Mouse (Mus musculus) kidney, postnatal 4 days (tissue): ENCODE measurements around the gene Gm43517.

Experiments used
- DNase-seq, 2 experiments: peaks; one replicate each; pipeline ENCODE4 v3.0.0; 2021; ENCODE audit warnings: mixed read lengths in 2 of 2

The Gm43517 gene

GRCm38 (mm10) chr12:49384876-49385630, at the start of gene Gm43517:
Gene Gm43517 (plus strand): TSS chr12:49385174.
- peak; percentile 48 to 55 for DNase-seq

DNA sequence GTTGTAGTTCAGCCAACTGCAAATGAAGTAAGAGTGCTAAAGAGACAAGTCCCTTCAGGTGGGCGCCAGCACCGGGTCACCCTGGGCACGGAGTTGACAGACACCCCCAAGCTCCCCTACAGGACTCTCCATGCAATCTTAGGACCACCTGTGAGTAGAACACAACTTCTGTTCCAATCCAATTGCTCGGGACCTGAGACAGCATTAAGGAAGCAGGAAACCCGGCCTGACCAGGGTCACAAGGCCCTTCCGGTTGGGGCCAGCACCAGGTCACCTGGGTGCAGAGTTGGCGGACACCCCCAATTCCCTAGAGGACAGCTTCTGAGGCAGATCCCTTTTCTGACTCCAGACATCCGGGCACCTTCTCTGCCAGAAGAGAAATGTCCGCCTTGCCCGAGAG, 35.3 kb upstream of the Gm43517 start:
- no peak for DNase-seq

DNA sequence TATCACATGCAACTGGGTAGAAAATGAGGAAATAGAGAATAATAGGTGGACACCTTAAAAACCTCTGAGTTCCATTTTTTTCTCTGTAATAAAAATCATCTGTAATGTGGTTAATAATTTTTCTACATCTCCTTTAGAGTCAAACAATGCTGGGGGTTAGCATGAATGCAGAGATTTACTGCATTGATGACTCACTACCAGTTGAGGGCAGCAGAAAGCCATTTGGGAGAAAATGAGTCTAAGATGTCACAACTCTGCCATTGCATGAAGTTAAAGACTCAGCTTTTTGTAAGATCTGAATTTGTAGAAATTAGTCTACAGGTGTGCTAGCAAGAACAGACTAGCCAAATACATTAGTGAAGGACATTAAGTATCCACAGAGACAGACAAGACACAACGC, 16.0 kb upstream of the Gm43517 start:
- no peak for DNase-seq

DNA sequence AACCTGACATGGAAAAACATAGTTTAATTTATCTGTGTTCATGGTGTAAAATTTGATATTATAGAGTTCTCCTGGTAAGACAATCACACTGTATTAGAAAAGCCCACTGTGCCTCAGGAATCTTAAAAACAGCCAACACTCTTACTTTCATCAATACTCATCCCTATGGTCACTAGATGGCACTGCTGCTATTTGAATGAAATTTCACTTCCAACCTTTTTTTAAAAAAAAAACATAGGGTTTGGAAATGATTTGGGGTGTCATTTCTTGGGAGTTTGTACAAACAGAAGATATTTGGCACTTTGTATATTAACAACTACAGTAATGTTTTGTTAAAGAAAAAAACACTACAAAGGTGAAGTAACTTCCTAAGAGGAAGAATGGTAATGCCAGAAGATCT, 12.8 kb upstream of the Gm43517 start:
- no peak for DNase-seq

- no peak for DNase-seq
Measured at GRCm38 (mm10) chr12:49373176-49373575, 11.8 kb upstream of the Gm43517 start.

- DNase-seq: no peak
Measured at GRCm38 (mm10) chr12:49373821-49374605, 11.0 kb upstream of the Gm43517 start.

- DNase-seq: peak in 1 of 2 experiments; percentile 47
Measured at GRCm38 (mm10) chr12:49374606-49374995, 10.4 kb upstream of the Gm43517 start.

GRCm38 (mm10) chr12:49375427-49376317, 9.3 kb upstream of the Gm43517 start:
- no peak for DNase-seq

DNA sequence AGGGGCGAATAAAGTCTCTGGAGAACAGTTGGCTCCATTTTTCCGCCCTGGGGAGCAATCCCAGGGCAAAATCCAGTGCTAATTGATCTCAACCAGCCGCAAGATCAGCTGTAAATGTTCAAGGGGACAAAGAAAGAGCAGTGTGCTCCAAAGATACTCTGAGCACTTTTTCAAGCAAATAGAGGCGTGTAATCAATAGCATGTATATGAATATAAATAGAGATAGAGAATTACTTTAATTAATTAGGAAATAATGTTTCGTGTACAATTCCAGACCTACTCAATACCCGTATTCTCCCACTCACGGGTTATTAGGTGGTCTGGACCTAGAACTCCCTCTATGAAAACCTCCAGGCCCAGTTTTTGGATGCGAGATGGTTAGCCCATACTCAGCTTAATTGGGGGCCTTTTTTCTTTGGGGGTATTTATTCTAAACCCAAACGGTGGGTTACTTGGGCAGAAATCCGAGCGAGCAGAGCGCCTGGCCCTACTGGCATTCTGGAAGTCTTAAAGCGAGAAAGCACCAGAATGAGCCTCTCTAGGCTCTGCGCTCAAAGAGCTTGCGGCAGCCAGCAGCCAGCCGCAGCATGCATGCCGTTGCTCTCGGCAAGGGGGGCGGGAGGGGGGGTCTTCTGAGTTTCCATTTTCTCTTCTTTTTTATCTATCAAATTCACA, 8.5 kb upstream of the Gm43517 start:
- DNase-seq: no peak

DNA sequence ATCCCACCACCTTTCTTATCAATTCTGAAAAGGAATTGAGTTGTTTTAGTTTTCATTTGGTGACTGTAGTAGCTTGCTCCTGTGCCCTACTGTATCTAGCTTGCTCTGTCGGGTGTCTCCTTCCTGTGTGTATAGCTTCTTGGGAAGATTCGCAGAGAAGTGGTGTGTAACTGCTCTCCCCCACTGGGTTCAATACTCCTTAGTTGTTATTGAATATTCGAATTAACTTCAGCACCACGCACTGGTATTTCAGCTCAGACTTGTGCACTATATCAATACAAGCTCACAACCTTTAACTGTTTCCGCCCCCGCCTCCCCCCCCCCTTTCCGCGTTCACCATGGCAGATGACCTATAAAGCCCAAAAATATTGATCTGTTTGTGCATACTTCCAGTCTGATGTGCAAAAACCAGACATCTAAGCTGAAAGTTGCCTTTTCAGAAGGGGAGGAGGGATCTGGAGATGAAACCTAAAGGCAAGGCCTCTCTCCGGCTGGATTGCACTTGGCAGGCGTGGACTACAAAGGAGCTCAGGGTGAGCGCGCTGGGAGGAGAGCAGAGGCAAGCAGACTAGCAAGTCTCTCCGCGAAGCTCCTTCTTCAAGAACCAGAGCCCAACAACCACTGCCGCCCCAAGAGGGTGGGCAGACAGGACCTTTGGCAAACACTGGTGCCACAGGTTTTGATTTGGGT, 7.5 kb upstream of the Gm43517 start:
- no peak for DNase-seq

- DNase-seq: no peak
Measured at GRCm38 (mm10) chr12:49378920-49379319, 6.1 kb upstream of the Gm43517 start.

DNA sequence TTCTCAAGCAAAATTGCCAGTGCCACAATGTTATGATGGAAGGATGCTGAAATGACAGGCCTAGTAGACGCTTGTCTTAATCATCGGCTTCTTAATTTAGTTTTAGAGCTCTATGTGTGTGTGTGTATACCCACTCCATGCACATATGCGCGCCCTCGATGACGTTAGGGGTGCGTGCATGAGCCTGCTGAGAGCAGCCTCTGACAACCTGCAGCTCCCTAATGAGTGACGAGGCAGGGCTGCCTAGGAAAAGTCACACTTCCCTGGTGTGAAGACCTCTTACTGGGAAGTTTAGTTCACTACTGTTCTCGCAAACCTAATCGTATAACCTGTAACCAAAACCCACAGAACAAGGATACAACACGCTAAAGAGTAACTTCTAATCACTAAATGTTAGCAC, 5.5 kb upstream of the Gm43517 start:
- no peak for DNase-seq

DNA sequence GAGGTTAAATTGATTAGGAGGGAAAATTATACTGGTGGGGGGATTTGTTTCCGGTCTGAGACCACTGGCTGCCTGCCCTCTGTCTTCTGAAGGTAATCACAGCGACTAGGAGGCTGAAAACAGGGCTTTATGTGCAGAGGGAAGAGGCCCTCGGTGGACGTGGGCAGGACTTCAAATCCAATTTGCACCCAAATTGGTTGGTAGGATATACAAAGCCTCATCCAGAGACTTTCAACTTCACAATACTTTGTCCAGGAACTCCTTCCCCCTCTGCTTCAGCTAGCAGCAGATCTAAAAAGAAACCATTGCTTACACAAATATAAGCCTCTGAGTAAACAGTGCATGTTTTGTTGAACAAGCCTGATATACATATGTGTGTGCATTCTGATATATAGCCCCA, 4.5 kb upstream of the Gm43517 start:
- DNase-seq: no peak

GRCm38 (mm10) chr12:49381031-49381525, 3.9 kb upstream of the Gm43517 start:
- no peak for DNase-seq

- no peak for DNase-seq
Measured at GRCm38 (mm10) chr12:49381721-49382365, 3.1 kb upstream of the Gm43517 start.

DNA sequence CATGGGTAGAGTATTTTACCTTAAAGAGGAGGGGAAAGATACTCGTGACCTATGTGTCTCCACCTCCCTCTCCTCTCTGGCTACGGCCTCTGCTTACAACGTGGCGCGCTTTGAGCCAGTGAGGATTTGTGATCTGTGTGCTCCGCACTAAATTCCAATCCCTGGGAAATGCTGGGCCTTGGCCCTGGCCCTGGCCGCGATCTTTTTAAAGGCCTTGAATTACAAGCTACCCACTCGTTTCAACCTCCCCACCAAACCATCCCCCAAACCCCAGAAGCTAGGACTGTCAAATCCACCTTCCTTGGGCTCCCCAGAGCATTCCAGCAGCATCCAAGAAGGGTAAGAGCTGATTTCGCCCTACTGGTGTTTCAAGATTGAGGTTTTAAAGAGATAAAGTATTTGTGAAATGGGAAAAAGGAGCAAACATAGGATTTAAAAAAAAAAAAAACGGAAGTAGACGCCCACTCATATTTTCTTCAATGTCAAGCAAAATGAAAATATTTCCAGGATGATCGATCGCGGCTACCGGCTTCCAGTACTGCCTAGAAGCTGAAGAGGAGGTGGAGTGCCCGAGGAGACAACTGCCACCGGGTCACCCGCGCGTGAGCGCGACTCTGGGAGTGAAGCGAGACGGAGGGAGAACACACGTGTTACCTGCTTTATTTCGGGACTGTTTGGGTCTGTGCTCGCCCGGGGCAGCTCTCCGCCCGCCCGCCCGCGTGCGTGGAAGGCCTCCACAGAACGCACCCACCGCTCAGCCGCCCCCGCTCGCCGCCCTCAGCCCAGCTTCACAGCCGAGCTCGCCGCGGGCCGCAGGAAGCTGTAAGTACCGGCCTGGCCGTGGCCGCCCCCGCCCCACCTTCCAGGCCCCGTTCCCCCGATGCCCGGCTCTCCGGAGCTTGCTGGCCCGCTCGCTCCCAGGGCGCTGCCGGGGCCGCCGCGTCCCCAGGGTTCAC, 2.1 kb upstream of the Gm43517 start, which contains the start of gene Foxg1:
Foxg1 (plus strand) TSS at position 96 of the 956 bp plus-strand sequence.
- no peak for DNase-seq

DNA sequence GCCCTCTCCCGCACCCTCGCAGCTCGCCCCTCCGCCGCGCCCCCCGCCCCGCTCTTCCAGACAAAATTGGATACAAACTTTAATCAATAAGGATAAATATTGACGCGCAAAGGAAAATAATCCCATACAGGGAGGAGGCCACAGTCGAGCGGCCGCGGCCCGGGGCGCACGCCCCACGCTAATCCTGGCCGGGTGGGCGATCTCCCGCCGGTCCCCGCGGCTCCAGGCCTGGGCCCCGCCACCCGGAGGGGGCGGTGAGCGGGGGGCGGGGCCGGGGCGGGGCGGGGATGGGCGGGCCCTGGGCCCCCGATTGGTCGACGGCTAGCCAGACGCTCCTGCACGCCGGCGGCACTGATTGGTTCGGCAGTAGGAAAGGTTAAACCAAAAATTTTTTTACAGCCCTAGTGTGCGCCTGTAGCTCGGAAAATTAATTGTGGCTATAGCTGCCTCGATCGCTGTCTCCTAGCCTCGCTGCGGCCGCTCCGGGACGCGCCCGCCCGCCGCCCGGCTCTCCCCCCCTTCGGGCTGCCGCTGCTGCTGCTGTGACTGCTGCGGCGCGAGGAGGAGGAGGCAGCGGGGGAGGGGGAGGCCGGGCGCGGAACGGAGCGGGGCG, 1.3 kb upstream of the Gm43517 start:
- DNase-seq: peak in 1 of 2 experiments; percentile 39

- DNase-seq: no peak
Measured at GRCm38 (mm10) chr12:49384295-49384875, 589 bp upstream of the Gm43517 start.

GRCm38 (mm10) chr12:49385631-49385990, 637 bp downstream of the Gm43517 start:
- no peak for DNase-seq
